Mouse (Mus musculus): Measurements from ENCODE around the gene Prrc2b. TPM values are rescaled to one million over a fixed set of nuclear protein-coding genes. Genes with fewer than 3 reads are reported as not detected.
A peak's percentile ranks its signal among the peaks of the same experiment; 100 is the strongest.

Prrc2b gene
- polyA plus RNA-seq, 1 experiment from 2014 or later: 30.4 TPM

DNA sequence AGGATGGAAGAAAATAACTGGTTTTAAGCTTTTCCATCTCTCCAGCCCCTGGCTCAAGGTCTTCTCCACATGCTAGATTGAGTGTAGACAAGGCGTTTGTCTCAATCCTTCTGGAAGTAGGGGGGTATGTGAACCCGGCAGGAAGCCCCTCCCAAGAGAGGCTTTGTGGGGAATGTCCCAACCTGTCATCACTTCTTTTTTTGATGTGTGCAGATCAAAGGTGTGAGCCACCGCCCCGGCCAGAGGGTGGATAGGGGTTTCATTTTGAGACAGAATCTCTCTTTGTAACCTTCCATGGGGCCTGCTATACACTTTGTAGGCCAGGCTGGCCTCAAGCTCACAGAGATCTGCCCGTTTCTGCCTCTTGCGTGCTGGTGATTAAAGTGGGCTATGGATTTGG, 4.7 kb downstream of the Prrc2b start:
- no peak overlapping the region for H3K27ac ChIP-seq (ENCODE audit: low read length)
- H3K4me3 ChIP-seq (ENCODE audit: low read length): no peak overlapping the region
- H3K27me3 ChIP-seq (ENCODE audit: insufficient read depth, low read length): no peaks in the 10 kb centered on the region
- no peak overlapping the region for H3K4me2 ChIP-seq (replicated peaks; ENCODE audit: low read depth, low read length)
- H3K9ac ChIP-seq (replicated peaks; ENCODE audit: low read length): no peak overlapping the region
- peaks cover 67% of the 10 kb centered on the region for H3K4me1 ChIP-seq (ENCODE audit: insufficient read depth, low read length)
- H3K36me3 ChIP-seq (ENCODE audit: insufficient read depth, low read length): no peaks in the 10 kb centered on the region
- no peaks in the 10 kb centered on the region for H3K9me3 ChIP-seq (ENCODE audit: low read length)
- ATAC-seq (ENCODE audit: low FRiP score, low TSS enrichment): no peak
- WGBS: 65% methylated on average over 6 of the region's 6 CpGs

DNA sequence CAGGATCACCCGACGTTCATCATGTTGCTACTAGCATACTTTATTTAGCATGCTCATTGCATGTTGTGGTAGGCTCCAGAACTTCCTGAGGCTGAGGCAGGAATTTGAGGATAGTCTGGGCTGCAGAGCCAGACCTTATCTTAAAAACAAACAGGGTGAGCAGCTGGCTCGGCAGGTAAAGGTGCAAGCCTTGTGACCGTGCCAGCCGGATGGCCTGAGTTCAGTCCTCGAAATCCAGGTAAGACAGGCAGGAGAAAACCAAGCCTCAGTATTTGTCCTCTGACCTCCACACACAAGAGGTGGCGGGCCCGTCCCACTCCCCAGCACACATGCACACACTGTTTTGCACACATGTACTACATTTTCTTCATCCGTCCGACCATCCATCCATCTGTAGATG, 5.8 kb downstream of the Prrc2b start:
- H3K9ac ChIP-seq (replicated peaks; ENCODE audit: low read length): no peak overlapping the region
- no peak overlapping the region for H3K4me2 ChIP-seq (replicated peaks; ENCODE audit: low read depth, low read length)
- H3K36me3 ChIP-seq (ENCODE audit: insufficient read depth, low read length): no peaks in the 10 kb centered on the region
- no peak overlapping the region for H3K4me3 ChIP-seq (ENCODE audit: low read length)
- WGBS: 69% methylated on average over 10 of the region's 10 CpGs
- no peak overlapping the region for H3K27ac ChIP-seq (ENCODE audit: low read length)
- H3K9me3 ChIP-seq (ENCODE audit: low read length): no peaks in the 10 kb centered on the region
- H3K4me1 ChIP-seq (ENCODE audit: insufficient read depth, low read length): peaks cover 66% of the 10 kb centered on the region
- ATAC-seq (ENCODE audit: low FRiP score, low TSS enrichment): no peak
- H3K27me3 ChIP-seq (ENCODE audit: insufficient read depth, low read length): no peaks in the 10 kb centered on the region

DNA sequence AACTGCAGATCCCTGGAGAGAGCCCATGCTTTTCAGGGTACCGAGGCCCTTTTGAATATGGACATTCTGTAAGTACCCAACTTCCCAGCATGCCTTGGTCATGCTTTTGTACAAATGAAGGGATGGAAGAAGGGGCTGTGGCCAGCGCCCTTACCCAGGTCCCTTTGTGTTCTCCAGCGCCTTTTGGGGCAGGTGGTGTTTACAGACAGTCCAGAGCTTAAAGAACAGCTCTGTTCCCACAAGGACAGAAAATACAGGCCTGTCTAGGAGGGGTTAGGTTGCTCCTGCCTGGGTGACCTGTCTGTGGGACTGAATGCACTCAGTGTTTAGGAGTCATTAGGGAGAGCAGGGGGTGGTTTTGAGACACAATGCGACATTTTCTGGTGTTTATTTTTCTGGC, 6.4 kb downstream of the Prrc2b start:
- Histone ChIP-seq H3K4me3 (ENCODE audit: low read length) (no peak overlapping the region), H3K9me3 (ENCODE audit: low read length) (no peaks in the 10 kb centered on the region), H3K4me1 (ENCODE audit: insufficient read depth, low read length) (peaks cover 62% of the 10 kb centered on the region), H3K27ac (ENCODE audit: low read length) (0 out of 2 replicates have a peak overlapping the region, but pooled peaks have one; percentile 28), H3K27me3 (ENCODE audit: insufficient read depth, low read length) (no peaks in the 10 kb centered on the region), H3K36me3 (ENCODE audit: insufficient read depth, low read length) (no peaks in the 10 kb centered on the region), H3K4me2 (replicated peaks; ENCODE audit: low read depth, low read length) (no peak overlapping the region), H3K9ac (replicated peaks; ENCODE audit: low read length) (peak overlapping the region; percentile 6; the same call in 1 of the 2 replicates)
- ATAC-seq (ENCODE audit: low FRiP score, low TSS enrichment): no peak
- WGBS: 44% methylated on average over 4 of the region's 4 CpGs

DNA sequence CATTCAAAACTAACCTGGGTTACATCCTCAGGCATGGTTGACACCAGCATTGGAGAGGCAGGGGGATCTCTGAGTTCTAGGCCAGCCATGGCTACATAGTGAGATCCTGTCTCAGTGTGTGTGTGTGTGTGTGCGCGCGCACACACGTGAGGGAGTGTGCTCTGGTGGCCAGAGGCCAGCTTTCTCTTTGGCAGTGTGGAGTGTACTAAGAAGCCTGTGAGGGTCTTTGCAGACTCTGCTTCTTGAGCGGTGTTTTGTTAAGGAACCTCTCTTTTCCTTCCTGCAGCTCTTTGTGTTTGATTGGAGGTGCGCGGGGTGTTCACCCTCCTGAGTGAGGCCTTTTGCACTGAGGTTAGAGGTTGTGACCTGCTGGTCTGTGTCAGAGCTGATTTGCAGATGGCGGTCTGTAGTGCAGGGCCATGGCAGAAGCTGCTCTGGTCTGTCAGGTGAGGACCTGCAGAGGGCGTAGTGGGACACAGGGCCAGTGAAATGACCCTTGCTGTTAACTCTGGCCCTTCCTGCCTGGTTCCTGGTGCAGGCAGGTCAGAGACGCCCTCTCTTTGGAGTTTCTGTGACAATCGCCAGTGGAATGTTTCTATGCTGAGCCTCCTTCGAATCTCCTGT, 7.8 kb downstream of the Prrc2b start:
- peaks cover 48% of the 10 kb centered on the region for H3K4me1 ChIP-seq (ENCODE audit: insufficient read depth, low read length)
- H3K4me3 ChIP-seq (ENCODE audit: low read length): no peak overlapping the region
- no peak for ATAC-seq (ENCODE audit: low FRiP score, low TSS enrichment)
- no peaks in the 10 kb centered on the region for H3K9me3 ChIP-seq (ENCODE audit: low read length)
- no peaks in the 10 kb centered on the region for H3K36me3 ChIP-seq (ENCODE audit: insufficient read depth, low read length)
- H3K9ac ChIP-seq (replicated peaks; ENCODE audit: low read length): no peak overlapping the region
- no peaks in the 10 kb centered on the region for H3K27me3 ChIP-seq (ENCODE audit: insufficient read depth, low read length)
- WGBS: 63% methylated on average over 12 of the region's 12 CpGs
- H3K4me2 ChIP-seq (replicated peaks; ENCODE audit: low read depth, low read length): no peak overlapping the region
- no peak overlapping the region for H3K27ac ChIP-seq (ENCODE audit: low read length)

DNA sequence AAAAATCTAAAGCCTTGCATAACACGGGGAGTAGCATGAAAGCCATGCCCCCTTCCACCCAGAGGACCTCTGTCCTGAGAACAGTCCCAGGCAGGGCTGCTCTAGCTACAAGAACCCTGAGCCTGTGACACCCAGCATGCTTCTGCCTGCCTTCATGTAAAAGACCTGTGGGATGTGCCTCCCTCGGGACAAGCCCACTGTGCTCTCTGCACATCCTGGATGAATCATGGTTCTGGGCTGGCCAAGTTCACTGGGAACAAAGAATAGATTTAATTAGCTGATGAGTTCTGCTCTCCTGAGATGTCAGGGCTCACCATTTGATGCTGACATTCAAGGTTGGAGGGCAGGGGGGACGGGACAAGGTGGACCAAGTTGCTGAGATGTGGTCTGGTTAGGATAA, 9.6 kb downstream of the Prrc2b start:
- Histone ChIP-seq H3K27ac (ENCODE audit: low read length) (no peak overlapping the region), H3K27me3 (ENCODE audit: insufficient read depth, low read length) (no peaks in the 10 kb centered on the region), H3K4me2 (replicated peaks; ENCODE audit: low read depth, low read length) (no peak overlapping the region), H3K9me3 (ENCODE audit: low read length) (no peaks in the 10 kb centered on the region), H3K36me3 (ENCODE audit: insufficient read depth, low read length) (no peaks in the 10 kb centered on the region), H3K9ac (replicated peaks; ENCODE audit: low read length) (no peak overlapping the region), H3K4me3 (ENCODE audit: low read length) (no peak overlapping the region), H3K4me1 (ENCODE audit: insufficient read depth, low read length) (peaks cover 43% of the 10 kb centered on the region)
- 73% methylated on average over 3 of the region's 3 CpGs for WGBS
- ATAC-seq (ENCODE audit: low FRiP score, low TSS enrichment): no peak

DNA sequence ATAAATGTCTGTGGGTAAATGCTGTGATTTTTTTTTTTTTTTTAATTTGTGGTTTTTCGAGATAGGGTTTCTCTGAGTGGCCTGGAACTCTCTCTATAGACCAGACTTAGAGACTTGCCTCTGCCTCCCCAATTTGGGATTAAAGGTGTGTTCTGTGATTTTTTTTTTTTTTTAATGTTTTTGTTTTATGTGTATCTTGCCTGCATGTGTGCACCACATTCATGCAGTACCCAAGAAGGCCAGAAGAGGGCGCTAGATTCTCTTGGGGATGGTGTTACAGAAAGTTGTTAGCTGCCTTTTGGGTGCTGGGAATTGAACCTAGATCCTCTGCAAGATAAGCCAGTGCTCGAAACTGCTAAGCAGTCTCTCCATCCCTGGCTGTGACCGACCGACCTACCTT, 10.1 kb downstream of the Prrc2b start:
- H3K4me1 ChIP-seq (ENCODE audit: insufficient read depth, low read length): peaks cover 40% of the 10 kb centered on the region
- no peak overlapping the region for H3K4me3 ChIP-seq (ENCODE audit: low read length)
- ATAC-seq (ENCODE audit: low FRiP score, low TSS enrichment): no peak
- no peak overlapping the region for H3K27ac ChIP-seq (ENCODE audit: low read length)
- no peak overlapping the region for H3K4me2 ChIP-seq (replicated peaks; ENCODE audit: low read depth, low read length)
- no peaks in the 10 kb centered on the region for H3K27me3 ChIP-seq (ENCODE audit: insufficient read depth, low read length)
- no peak overlapping the region for H3K9ac ChIP-seq (replicated peaks; ENCODE audit: low read length)
- no peaks in the 10 kb centered on the region for H3K9me3 ChIP-seq (ENCODE audit: low read length)
- WGBS: 87% methylated on average over 5 of the region's 5 CpGs
- no peaks in the 10 kb centered on the region for H3K36me3 ChIP-seq (ENCODE audit: insufficient read depth, low read length)

DNA sequence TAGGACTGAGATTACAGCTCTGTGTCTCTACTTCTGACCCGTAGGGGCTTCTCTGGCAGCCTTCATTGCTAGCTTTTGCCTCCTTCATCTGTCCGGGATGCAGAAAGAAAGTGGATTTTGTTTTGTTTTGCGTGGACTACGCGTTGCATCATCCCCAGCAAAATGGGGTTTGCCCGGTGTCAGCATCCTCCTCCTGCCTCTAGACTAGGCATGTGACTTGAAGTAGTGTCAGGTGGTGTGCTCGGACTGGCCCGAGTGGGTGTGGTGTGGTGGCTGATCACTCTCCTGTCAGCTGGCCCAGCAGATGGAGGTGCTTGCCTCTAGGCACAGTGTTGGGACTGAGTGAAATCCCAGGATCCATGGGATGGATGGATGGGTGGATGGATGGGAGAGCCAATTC, 11.2 kb downstream of the Prrc2b start:
- H3K4me3 ChIP-seq (ENCODE audit: low read length): no peak overlapping the region
- peaks cover 40% of the 10 kb centered on the region for H3K4me1 ChIP-seq (ENCODE audit: insufficient read depth, low read length)
- no peak overlapping the region for H3K9ac ChIP-seq (replicated peaks; ENCODE audit: low read length)
- H3K9me3 ChIP-seq (ENCODE audit: low read length): no peaks in the 10 kb centered on the region
- H3K36me3 ChIP-seq (ENCODE audit: insufficient read depth, low read length): no peaks in the 10 kb centered on the region
- WGBS: 95% methylated on average over 8 of the region's 8 CpGs
- H3K4me2 ChIP-seq (replicated peaks; ENCODE audit: low read depth, low read length): no peak overlapping the region
- no peak for ATAC-seq (ENCODE audit: low FRiP score, low TSS enrichment)
- no peak overlapping the region for H3K27ac ChIP-seq (ENCODE audit: low read length)
- no peaks in the 10 kb centered on the region for H3K27me3 ChIP-seq (ENCODE audit: insufficient read depth, low read length)

DNA sequence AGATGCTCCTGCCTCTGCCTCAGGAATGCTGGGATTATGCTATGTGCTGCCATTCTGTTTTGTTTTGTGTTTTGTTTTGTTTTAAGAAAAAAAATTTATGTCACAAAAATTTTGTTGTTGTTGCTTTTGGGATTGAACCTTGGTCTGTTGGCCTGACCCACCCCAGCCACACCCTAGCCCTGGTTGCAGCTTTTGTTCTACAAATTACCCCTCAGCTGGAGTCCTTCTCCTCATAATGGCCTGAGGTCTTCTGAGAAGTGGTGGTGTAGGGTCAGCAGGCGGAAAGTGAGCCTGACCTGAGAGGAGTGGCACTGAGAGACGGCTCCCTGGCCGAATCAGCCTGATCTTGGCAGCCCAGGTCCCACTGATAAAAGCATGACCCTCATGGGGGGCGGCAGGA, 11.8 kb downstream of the Prrc2b start:
- 79% methylated on average over 4 of the region's 4 CpGs for WGBS
- Histone ChIP-seq H3K4me1 (ENCODE audit: insufficient read depth, low read length) (peaks cover 40% of the 10 kb centered on the region), H3K27ac (ENCODE audit: low read length) (no peak overlapping the region), H3K4me3 (ENCODE audit: low read length) (no peak overlapping the region), H3K27me3 (ENCODE audit: insufficient read depth, low read length) (no peaks in the 10 kb centered on the region), H3K4me2 (replicated peaks; ENCODE audit: low read depth, low read length) (no peak overlapping the region), H3K36me3 (ENCODE audit: insufficient read depth, low read length) (no peaks in the 10 kb centered on the region), H3K9ac (replicated peaks; ENCODE audit: low read length) (no peak overlapping the region), H3K9me3 (ENCODE audit: low read length) (no peaks in the 10 kb centered on the region)
- ATAC-seq (ENCODE audit: low FRiP score, low TSS enrichment): no peak

DNA sequence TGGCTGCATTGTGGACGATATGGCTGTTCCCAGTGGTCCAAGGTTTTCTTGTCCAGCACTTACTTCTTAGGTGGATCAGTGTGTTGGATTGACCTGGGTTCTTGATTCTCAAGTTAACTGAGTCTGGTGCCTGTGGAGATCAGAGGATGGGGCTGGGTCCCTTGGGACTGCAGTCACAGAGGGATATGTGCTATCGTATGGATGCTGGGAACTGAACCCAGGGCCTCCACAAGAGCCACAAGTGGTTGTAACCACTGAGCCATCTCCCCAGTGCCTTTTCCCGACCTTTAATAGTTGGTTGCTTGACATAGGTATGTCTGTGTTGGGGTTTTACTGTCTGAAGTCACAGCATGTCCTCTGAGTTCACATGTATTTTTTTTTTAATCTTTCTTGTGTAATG, 12.2 kb downstream of the Prrc2b start:
- H3K9me3 ChIP-seq (ENCODE audit: low read length): no peaks in the 10 kb centered on the region
- no peak for ATAC-seq (ENCODE audit: low FRiP score, low TSS enrichment)
- H3K27me3 ChIP-seq (ENCODE audit: insufficient read depth, low read length): no peaks in the 10 kb centered on the region
- H3K4me1 ChIP-seq (ENCODE audit: insufficient read depth, low read length): peaks cover 41% of the 10 kb centered on the region
- H3K9ac ChIP-seq (replicated peaks; ENCODE audit: low read length): no peak overlapping the region
- no peak overlapping the region for H3K4me3 ChIP-seq (ENCODE audit: low read length)
- 88% methylated on average over 3 of the region's 3 CpGs for WGBS
- no peak overlapping the region for H3K27ac ChIP-seq (ENCODE audit: low read length)
- H3K36me3 ChIP-seq (ENCODE audit: insufficient read depth, low read length): no peaks in the 10 kb centered on the region
- H3K4me2 ChIP-seq (replicated peaks; ENCODE audit: low read depth, low read length): no peak overlapping the region

DNA sequence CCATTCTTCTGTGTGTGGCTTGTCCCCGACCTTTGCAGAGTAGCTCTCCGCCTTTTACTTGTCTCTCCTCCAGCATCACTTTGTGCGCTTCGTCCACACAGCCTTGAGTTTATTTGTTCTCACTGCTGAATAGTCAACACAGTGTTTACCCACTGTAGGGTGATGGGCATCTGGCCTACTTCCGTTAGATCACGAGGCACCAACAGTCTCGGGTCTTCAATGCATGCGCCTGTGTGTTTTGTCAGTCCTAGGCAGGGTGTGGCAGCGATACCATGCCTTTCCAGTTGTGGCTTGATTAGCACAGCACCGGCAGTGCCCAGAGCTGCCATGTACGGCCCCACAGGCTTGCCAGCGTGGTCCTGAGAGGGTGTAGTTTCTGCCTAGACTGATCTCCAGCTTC, 13.6 kb downstream of the Prrc2b start:
- H3K27me3 ChIP-seq (ENCODE audit: insufficient read depth, low read length): no peaks in the 10 kb centered on the region
- no peak for ATAC-seq (ENCODE audit: low FRiP score, low TSS enrichment)
- H3K9me3 ChIP-seq (ENCODE audit: low read length): no peaks in the 10 kb centered on the region
- H3K4me1 ChIP-seq (ENCODE audit: insufficient read depth, low read length): peaks cover 35% of the 10 kb centered on the region
- H3K36me3 ChIP-seq (ENCODE audit: insufficient read depth, low read length): no peaks in the 10 kb centered on the region
- H3K27ac ChIP-seq (ENCODE audit: low read length): no peak overlapping the region
- no peak overlapping the region for H3K4me3 ChIP-seq (ENCODE audit: low read length)
- WGBS: 69% methylated on average over 12 of the region's 12 CpGs
- H3K9ac ChIP-seq (replicated peaks; ENCODE audit: low read length): no peak overlapping the region
- no peak overlapping the region for H3K4me2 ChIP-seq (replicated peaks; ENCODE audit: low read depth, low read length)
